Mouse (Mus musculus): ENCODE measurements at regions not wholly inside any gene's neighbourhood (a gene's known extent, or its start where the extent isn't known, plus 50 kb on each side); places are given as distances from the start of the nearest gene placed in this dataset.

GRCm38 (mm10) chr16:55421569-55422342 is 124.0 kb upstream of the Zpld1 start:
- DNase-seq: no peak

GRCm38 (mm10) chr16:55420876-55421568 is 123.2 kb upstream of the Zpld1 start:
- no peak for DNase-seq

GRCm38 (mm10) chr16:55418871-55419270 is 121.1 kb upstream of the Zpld1 start:
- DNase-seq: no peak

GRCm38 (mm10) chr16:55400818-55401217 is 103.0 kb upstream of the Zpld1 start:
- DNase-seq: no peak

- no peak for DNase-seq
These were observed 97.1 kb upstream of the Zpld1 start for GRCm38 (mm10) chr16:55394864-55395263.

GRCm38 (mm10) chr16:55390400-55390799 is 92.6 kb upstream of the Zpld1 start:
- DNase-seq: no peak

- no peak for DNase-seq
These were observed 82.2 kb upstream of the Zpld1 start for GRCm38 (mm10) chr16:55379996-55380395.

- DNase-seq: no peak
These were observed 81.4 kb upstream of the Zpld1 start for GRCm38 (mm10) chr16:55379189-55379588.

GRCm38 (mm10) chr16:55378701-55379100 is 80.9 kb upstream of the Zpld1 start:
- no peak for DNase-seq

- no peak for DNase-seq
These were observed 78.1 kb upstream of the Zpld1 start for GRCm38 (mm10) chr16:55375922-55376321.

GRCm38 (mm10) chr16:55357686-55358085 is 59.9 kb upstream of the Zpld1 start:
- DNase-seq: no peak

- no peak for DNase-seq
These were observed 58.3 kb upstream of the Zpld1 start for GRCm38 (mm10) chr16:55356097-55356496.
